Mouse (Mus musculus) lung, postnatal 0 days (tissue): ENCODE results near the gene Pdzd8. TPM values are rescaled to one million over a fixed set of nuclear protein-coding genes. Genes with fewer than 3 reads are reported as not detected.

ENCODE experiments used
- ATAC-seq: fragments of 200-750 bp; cut with Nextera tagmentation; 2 replicates; pipeline ENCODE4 v1.8.0; 2017; ENCODE audit warnings: moderate library complexity
- DNase-seq: peaks from one replicate; pipeline ENCODE4 v3.0.0-alpha.2; 2016; ENCODE audit warnings: low spot score
- H3K27ac ChIP-seq: fragments of 300-500 bp; sonication (generic); 2 replicates; pipeline ENCODE4 v1.5.1; 2014; ENCODE audit warnings: antibody characterized with exemption, mild to moderate bottlenecking, low read length, mixed read lengths
- H3K27me3 ChIP-seq: fragments of 300-500 bp; sonication (generic); replicated peaks from 2 replicates; pipeline ENCODE4 v1.6.1; 2014; ENCODE audit warnings: low read length, mixed read lengths; ENCODE audit not compliant: insufficient read depth
- H3K36me3 ChIP-seq: fragments of 300-500 bp; sonication (generic); 2 replicates; pipeline ENCODE4 v1.6.1; 2014; ENCODE audit warnings: low read length, mixed read lengths; ENCODE audit not compliant: insufficient read depth
- H3K4me1 ChIP-seq: fragments of 300-500 bp; sonication (generic); 2 replicates; pipeline ENCODE4 v1.6.1; 2014; ENCODE audit warnings: antibody characterized with exemption, low read depth, low read length, mixed read lengths; ENCODE audit not compliant: insufficient read depth
- H3K4me2 ChIP-seq: fragments of 300-500 bp; sonication (generic); replicated peaks from 2 replicates; pipeline ENCODE4 v1.6.1; 2014; ENCODE audit warnings: low read depth, mild to moderate bottlenecking, low read length, moderate library complexity, mixed read lengths
- H3K4me3 ChIP-seq: fragments of 300-500 bp; sonication (generic); 2 replicates; pipeline ENCODE4 v1.5.1; 2014; ENCODE audit warnings: low read depth, low read length
- H3K9ac ChIP-seq: fragments of 300-500 bp; sonication (generic); replicated peaks from 2 replicates; pipeline ENCODE4 v1.6.1; 2014; ENCODE audit warnings: low read depth, mild to moderate bottlenecking
- H3K9me3 ChIP-seq: fragments of 300-500 bp; sonication (generic); 2 replicates; pipeline ENCODE4 v1.6.1; 2016; ENCODE audit warnings: low read length, mixed read lengths
- CTCF ChIP-seq: IDR thresholded peaks from 2 replicates; pipeline ENCODE4 v1.5.1; 2016; ENCODE audit warnings: antibody characterized with exemption, mild to moderate bottlenecking
- EP300 ChIP-seq: IDR thresholded peaks from 2 replicates; pipeline ENCODE4 v1.6.1; 2016; ENCODE audit warnings: antibody characterized with exemption, mild to moderate bottlenecking, control low read depth
- WGBS: fragments of 180-500 bp; shearing (Covaris S2); extraction: QIAGEN DNeasy Blood & Tissue Kit; methylation state at CpG from one replicate; pipeline ENCODE4 v1.1.7; 2014; 5-methylcytosine and 5-hydroxymethylcytosine counted together
- polyA plus RNA-seq: library from polyadenylated mRNA; unstranded; fragments of >200 nt; fragmentation: Nextera tagmentation; extraction: Ambion mirVana; gene quantifications from 2 replicates; pipeline ENCODE4 v1.2.1, GENCODE M21; 2015

Gene Pdzd8
- polyA plus RNA-seq, 1 experiment from 2014 or later, result 6.3 TPM

GRCm38 (mm10) chr19:59357878-59358277 lies 12.3 kb upstream of the Pdzd8 start:
- H3K27me3 ChIP-seq, result no peaks in the 10 kb centered on the region

GRCm38 (mm10) chr19:59356843-59357595 lies 11.4 kb upstream of the Pdzd8 start:
- no peak overlapping the region for H3K27ac ChIP-seq
- no peaks in the 10 kb centered on the region for H3K9me3 ChIP-seq
- no peak overlapping the region for H3K9ac ChIP-seq
- H3K27me3 ChIP-seq, result no peaks in the 10 kb centered on the region
- no peak for ATAC-seq
- H3K4me3 ChIP-seq, result no peak overlapping the region
- DNase-seq, result no peak
- H3K36me3 ChIP-seq, result no peaks in the 10 kb centered on the region
- TF ChIP-seq EP300 (no peak), CTCF (no peak)
- H3K4me2 ChIP-seq, result no peak overlapping the region
- WGBS, result 42% methylated on average over 14 of the region's 14 CpGs
- H3K4me1 ChIP-seq, result no peaks in the 10 kb centered on the region

More at GRCm38 (mm10) chr19:59357878-59358277, 12.3 kb upstream of the Pdzd8 start:
- Histone ChIP-seq H3K9me3 (no peaks in the 10 kb centered on the region), H3K9ac (no peak overlapping the region), H3K36me3 (no peaks in the 10 kb centered on the region), H3K4me3 (no peak overlapping the region), H3K27ac (no peak overlapping the region), H3K4me2 (no peak overlapping the region), H3K4me1 (no peaks in the 10 kb centered on the region)
- WGBS, result 74% methylated on average over 4 of the region's 4 CpGs
- TF ChIP-seq EP300 (no peak), CTCF (no peak)
- DNase-seq (no peak), ATAC-seq (no peak)

GRCm38 (mm10) chr19:59356388-59356787 lies 10.8 kb upstream of the Pdzd8 start:
- TF ChIP-seq CTCF (no peak), EP300 (no peak)
- WGBS, result 70% methylated on average over 3 of the region's 3 CpGs

GRCm38 (mm10) chr19:59354906-59355305 lies 9.3 kb upstream of the Pdzd8 start:
- no peak for DNase-seq
- no peak for ATAC-seq
- Histone ChIP-seq H3K9me3 (no peaks in the 10 kb centered on the region), H3K4me1 (no peaks in the 10 kb centered on the region), H3K27ac (no peak overlapping the region), H3K27me3 (no peaks in the 10 kb centered on the region), H3K36me3 (no peaks in the 10 kb centered on the region), H3K4me2 (no peak overlapping the region), H3K4me3 (no peak overlapping the region), H3K9ac (no peak overlapping the region)
- WGBS, result 38% methylated on average over 2 of the region's 2 CpGs
- no peak for TF ChIP-seq EP300
- no peak for TF ChIP-seq CTCF

More at GRCm38 (mm10) chr19:59356388-59356787, 10.8 kb upstream of the Pdzd8 start:
- no peak for DNase-seq
- no peaks in the 10 kb centered on the region for H3K9me3 ChIP-seq
- no peak overlapping the region for H3K4me2 ChIP-seq
- no peak overlapping the region for H3K4me3 ChIP-seq
- H3K27me3 ChIP-seq, result no peaks in the 10 kb centered on the region
- no peaks in the 10 kb centered on the region for H3K4me1 ChIP-seq
- no peaks in the 10 kb centered on the region for H3K36me3 ChIP-seq
- H3K27ac ChIP-seq, result no peak overlapping the region
- ATAC-seq, result no peak
- H3K9ac ChIP-seq, result no peak overlapping the region

- no peaks in the 10 kb centered on the region for H3K36me3 ChIP-seq
- no peaks in the 10 kb centered on the region for H3K27me3 ChIP-seq
- H3K4me1 ChIP-seq, result no peaks in the 10 kb centered on the region
- H3K27ac ChIP-seq, result no peak overlapping the region
- WGBS, result 45% methylated on average over 3 of the region's 3 CpGs
- H3K9ac ChIP-seq, result no peak overlapping the region
- DNase-seq (no peak), ATAC-seq (no peak)
- no peak overlapping the region for H3K4me2 ChIP-seq
- H3K9me3 ChIP-seq, result no peaks in the 10 kb centered on the region
- TF ChIP-seq CTCF, result no peak
- no peak for TF ChIP-seq EP300
- no peak overlapping the region for H3K4me3 ChIP-seq
These were observed 7.2 kb upstream of the Pdzd8 start for GRCm38 (mm10) chr19:59352760-59353159.

- Histone ChIP-seq H3K27me3 (no peaks in the 10 kb centered on the region), H3K4me2 (no peak overlapping the region), H3K4me1 (no peaks in the 10 kb centered on the region), H3K27ac (no peak overlapping the region), H3K36me3 (no peaks in the 10 kb centered on the region), H3K9ac (no peak overlapping the region), H3K4me3 (no peak overlapping the region), H3K9me3 (no peaks in the 10 kb centered on the region)
- DNase-seq (no peak), ATAC-seq (no peak)
- no peak for TF ChIP-seq CTCF
- no peak for TF ChIP-seq EP300
- WGBS, result 54% methylated on average over 15 of the region's 15 CpGs
These were observed 5.7 kb upstream of the Pdzd8 start for GRCm38 (mm10) chr19:59351151-59351889.
